Mouse (Mus musculus): ENCODE data around the gene Zbtb38.

Gene Zbtb38

DNA sequence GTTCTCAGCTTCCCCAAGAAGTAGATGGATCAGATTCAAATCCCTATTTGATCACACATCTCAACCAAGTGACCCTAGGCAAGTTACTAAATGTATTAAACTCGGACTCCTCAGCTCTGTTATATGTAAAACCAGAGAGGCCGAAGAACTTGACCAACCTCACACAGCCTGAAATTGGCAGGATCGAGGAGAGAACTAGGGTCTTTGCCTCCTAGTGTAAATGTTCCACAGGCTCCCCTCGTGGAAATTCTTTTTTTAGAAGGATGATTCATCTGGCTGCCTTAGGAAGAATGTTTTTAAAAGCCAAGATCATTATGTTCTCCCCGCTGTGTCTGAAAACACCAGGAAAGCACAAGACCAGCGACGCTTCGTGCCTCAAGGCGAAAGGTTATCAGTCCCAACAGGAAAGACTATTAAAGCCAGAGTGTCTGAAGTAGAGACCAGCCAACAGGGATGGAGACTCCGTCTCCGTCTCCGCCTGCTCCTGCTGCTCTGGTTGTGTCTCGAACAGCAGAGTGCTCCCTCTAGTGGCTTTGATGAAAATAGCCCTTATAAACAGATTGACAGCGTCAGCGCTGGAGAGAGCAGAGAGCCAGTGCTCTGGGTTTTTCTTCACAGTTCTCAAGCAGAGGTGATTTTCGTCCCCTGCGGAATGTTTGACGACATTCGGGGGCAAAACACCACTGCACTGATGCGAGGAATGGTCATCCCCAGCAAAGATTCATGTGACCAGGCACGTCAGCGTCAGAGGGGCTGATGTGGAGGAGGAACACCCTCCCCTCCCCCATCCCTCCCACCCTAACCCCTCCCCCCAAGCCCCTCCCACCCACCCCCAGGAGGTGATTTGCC is 6.3 kb upstream of the Zbtb38 start:
- peak; percentile 79 for DNase-seq (ENCODE audit: low read depth)

GRCm38 (mm10) chr9:96756638-96757435 is 4.2 kb upstream of the Zbtb38 start:
- no peak for DNase-seq (ENCODE audit: low read depth)

- DNase-seq (ENCODE audit: low read depth) = no peak
Observed at GRCm38 (mm10) chr9:96755761-96756160, 3.1 kb upstream of the Zbtb38 start.

DNA sequence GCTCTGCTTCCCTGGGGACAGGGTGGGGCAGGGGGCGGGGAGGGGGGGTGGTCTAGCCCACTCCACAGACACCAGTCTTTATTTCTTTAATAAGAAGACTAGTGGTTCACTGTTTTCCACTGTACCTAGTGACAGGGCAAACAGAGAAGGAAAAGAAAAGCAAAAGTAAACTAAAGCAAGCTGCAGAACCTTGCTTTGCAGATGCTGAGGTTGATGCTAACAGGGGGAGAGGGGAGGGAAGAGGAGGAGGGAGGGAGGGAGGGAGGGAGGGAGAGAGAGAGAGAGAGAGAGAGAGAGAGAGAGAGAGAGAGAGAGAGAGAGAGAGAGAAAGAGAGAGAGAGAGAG is 2.0 kb upstream of the Zbtb38 start:
- DNase-seq (ENCODE audit: low read depth) = no peak

DNA sequence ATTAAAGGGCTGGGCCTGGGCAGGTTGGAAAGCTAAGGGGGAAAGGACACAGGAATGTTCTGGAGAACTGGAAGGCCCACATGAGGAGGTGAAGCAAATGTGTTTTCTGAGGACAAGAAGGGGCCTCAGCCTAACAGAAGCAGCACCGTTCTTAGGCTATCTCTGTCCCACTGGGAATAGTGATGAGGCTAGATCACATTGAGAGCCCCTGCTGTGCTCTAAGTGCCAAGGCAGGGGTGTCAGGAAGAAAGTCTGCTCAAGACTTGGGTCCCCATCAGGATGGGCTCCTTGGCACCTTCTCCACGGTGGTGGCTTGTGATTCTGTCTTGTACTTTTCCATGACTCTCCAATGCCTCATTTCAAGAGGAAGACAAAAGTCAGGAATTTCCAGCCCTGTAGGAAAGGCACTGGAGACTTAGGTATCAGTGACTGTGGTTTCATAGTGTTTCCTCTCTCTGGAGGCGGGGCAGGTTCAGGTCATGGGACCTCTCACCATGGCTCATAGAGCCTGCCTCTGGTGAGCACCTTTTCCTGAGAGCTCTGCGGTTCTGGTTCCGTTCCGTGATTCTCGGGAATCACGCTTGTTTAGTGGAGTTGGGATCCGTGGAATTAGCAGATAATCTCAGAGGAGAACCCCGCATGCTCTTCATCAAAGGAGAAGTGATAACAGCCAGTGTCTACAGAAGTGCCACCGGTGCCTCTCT is 1.4 kb upstream of the Zbtb38 start:
- DNase-seq (ENCODE audit: low read depth) = no peak

GRCm38 (mm10) chr9:96753392-96753791 is 761 bp upstream of the Zbtb38 start:
- no peak for DNase-seq (ENCODE audit: low read depth)

- no peak for DNase-seq (ENCODE audit: low read depth)
Observed at GRCm38 (mm10) chr9:96751821-96752602, 619 bp downstream of the Zbtb38 start.

DNA sequence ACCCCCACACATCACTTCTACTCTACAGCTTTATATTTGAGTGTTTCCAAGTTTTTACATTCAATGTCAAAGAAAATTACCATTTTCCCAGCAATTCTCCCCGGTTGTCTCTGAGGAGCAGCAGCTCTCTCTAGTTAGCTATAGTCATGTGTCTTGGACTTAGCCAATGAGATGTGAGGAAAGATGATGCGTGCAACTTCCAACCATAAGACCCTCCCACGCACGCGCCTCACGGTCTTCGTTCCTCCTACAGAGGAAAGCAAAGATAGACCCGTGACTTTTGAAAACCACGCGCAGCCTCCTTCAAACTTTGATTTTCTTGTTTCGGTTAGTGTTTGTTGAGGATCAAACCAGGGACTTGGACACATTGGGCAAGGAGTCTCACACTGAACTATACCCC is 2.0 kb downstream of the Zbtb38 start:
- no peak for DNase-seq (ENCODE audit: low read depth)

- no peak for DNase-seq (ENCODE audit: low read depth)
Observed at GRCm38 (mm10) chr9:96746527-96746926, 6.1 kb downstream of the Zbtb38 start.

- no peak for DNase-seq (ENCODE audit: low read depth)
Observed at GRCm38 (mm10) chr9:96744909-96745308, 7.7 kb downstream of the Zbtb38 start.

GRCm38 (mm10) chr9:96741365-96742085 is 11.1 kb downstream of the Zbtb38 start:
- no peak for DNase-seq (ENCODE audit: low read depth)

GRCm38 (mm10) chr9:96740712-96741364 is 11.8 kb downstream of the Zbtb38 start:
- no peak for DNase-seq (ENCODE audit: low read depth)

GRCm38 (mm10) chr9:96739808-96740711 is 12.6 kb downstream of the Zbtb38 start:
- no peak for DNase-seq (ENCODE audit: low read depth)

DNA sequence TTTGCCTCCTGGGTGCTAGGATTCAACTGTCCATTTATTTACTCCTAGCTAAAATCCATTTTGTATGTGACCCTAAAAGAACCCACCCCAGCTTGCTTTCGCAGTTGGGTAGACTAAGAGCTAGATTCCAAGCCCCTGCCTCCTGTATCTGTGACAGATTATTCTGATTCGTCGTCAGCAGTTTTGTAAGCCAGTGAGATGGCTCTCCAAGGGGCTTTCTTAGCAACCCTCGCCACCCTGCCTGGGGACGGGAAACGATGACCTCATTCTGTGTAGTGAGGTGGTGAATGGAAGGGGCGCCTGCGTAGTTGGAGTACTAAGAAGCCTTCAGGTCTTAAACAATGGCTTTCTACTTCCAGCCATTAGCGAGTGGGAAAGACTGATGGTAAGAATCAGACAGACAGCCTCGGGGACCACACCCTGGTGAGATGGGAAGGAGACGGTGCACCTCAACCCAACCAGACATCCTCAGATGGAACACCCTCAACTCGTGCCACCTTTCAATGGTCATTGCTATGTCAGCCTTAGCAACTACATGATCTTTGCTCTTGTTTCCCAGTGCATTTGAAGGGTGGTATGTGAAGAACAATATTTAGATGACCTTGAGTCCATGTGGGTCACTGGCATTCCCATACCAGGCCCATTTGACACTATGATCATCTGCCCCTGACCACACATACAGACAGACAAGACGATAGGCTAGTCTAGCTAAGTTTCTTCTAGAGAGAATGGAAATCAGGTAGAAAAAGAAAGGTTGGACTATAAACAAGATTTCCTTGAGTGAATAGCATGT is 13.9 kb downstream of the Zbtb38 start:
- DNase-seq (ENCODE audit: low read depth) = no peak

DNA sequence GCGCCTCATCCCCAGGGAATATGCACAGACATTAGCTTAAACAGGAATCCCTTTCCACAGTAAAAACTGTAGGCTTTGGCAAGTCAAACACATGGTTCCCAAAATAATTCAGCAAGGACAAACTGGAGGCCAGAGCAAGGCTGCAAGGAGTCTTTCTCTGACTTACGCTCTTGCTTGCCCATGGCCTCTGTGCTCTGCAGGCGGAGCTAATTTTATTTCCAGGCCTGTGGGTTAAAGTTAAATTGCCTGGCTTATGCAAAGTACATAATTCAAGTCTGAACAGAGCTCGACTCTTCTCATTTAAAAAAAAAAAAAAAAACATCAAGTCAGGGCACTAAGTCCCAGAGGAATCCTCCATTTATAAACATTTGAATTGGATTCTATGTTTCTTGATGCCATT is 16.7 kb downstream of the Zbtb38 start:
- no peak for DNase-seq (ENCODE audit: low read depth)

DNA sequence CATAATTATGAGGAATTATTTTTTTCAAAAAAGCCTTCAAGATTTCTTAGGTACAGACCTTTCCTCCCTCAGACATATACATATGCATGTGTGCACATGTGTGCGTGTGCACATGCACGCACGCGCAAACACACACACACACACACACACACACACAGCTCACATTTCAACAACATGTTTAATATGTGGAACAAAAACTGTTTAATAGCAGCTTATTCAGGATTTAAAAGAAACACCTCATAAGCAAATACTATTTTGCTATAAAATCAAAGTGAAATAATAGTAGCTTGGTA is 19.3 kb downstream of the Zbtb38 start:
- no peak for DNase-seq (ENCODE audit: low read depth)

GRCm38 (mm10) chr9:96732644-96733424 is 19.8 kb downstream of the Zbtb38 start:
- DNase-seq (ENCODE audit: low read depth) = no peak

DNA sequence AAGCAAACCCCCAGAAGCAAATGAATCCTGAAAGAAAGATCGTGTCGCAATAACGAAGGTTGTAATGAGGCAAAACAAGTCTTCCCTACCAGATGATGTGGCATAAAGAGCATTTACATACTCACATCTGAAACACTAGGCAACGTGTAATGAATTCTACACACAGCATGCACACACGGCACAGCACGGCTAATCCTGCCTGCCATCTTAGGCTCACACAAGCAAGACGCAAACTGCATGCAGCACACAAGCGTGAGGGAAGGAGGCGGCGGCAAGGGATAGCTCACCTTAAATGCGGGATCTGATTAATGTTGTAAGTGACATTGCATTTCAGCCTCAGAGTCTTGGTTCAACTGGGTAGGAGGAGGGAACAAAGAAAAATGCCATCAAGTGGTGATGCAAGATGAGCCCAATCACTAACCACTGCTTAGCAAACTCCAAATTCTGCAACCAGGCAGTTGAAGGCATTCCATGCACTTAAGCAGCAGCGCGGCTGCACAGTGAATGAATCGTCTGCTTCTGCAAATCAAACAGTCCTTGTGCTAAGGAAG is 20.6 kb downstream of the Zbtb38 start:
- no peak for DNase-seq (ENCODE audit: low read depth)
